Mouse (Mus musculus): ENCODE data around the gene Ssxb3. TPM values are rescaled to one million over a fixed set of nuclear protein-coding genes. Genes with fewer than 3 reads are reported as not detected.
"Not testable (repeated sequence)": the region's sequence is repeated elsewhere in the genome, so short reads cannot be mapped to it uniquely, and the experiment has no call there.

Ssxb3 gene
- total RNA-seq (2015) (not detected in 2 replicates), total RNA-seq (2017) (not detected in 2 replicates)

GRCm38 (mm10) chrX:8591716-8592115 is at the start of gene Ssxb3:
TSS of gene Ssxb3 (minus strand) at chrX:8591816.
- not testable (repeated sequence) for ATAC-seq (replicated peaks; ENCODE audit: poor library complexity)

- ATAC-seq (replicated peaks; ENCODE audit: poor library complexity) = not testable (repeated sequence)
These were observed 43.5 kb downstream of the Ssxb3 start, which contains the start of gene Ssxb6 for GRCm38 (mm10) chrX:8548155-8548554. TSS of gene Ssxb6 (minus strand) at chrX:8548255.

Other genes starting within 250 kb of the Ssxb3 start
- gene Ssxb9, start 224.8 kb downstream of the Ssxb3 start, total RNA-seq (2015) = not detected in 2 replicates
- not detected in 2 replicates for gene Ssxb9, start 224.8 kb downstream of the Ssxb3 start, total RNA-seq (2017)
- not detected in 2 replicates for gene Ssxb1, start 178.5 kb downstream of the Ssxb3 start, total RNA-seq (2015)
- not detected in 2 replicates for gene Ssxb1, start 178.5 kb downstream of the Ssxb3 start, total RNA-seq (2017)
- not detected in 2 replicates for gene Ssxb2, start 130.1 kb downstream of the Ssxb3 start, total RNA-seq (2015)
- not detected in 2 replicates for gene Ssxb2, start 130.1 kb downstream of the Ssxb3 start, total RNA-seq (2017)
- not detected in 2 replicates for gene Gm14459, start 66.9 kb downstream of the Ssxb3 start, total RNA-seq (2015)
- not detected in 2 replicates for gene Gm14459, start 66.9 kb downstream of the Ssxb3 start, total RNA-seq (2017)
- not detected in 2 replicates for gene Ssxb6, start 43.6 kb downstream of the Ssxb3 start, total RNA-seq (2015)
- not detected in 2 replicates for gene Ssxb6, start 43.6 kb downstream of the Ssxb3 start, total RNA-seq (2017)
- gene Ssxb8, start 99.0 kb upstream of the Ssxb3 start, total RNA-seq (2015) = not detected in 2 replicates
- not detected in 2 replicates for gene Ssxb8, start 99.0 kb upstream of the Ssxb3 start, total RNA-seq (2017)
- not detected in 2 replicates for gene Ssx9, start 156.6 kb upstream of the Ssxb3 start, total RNA-seq (2015)
- not detected in 2 replicates for gene Ssx9, start 156.6 kb upstream of the Ssxb3 start, total RNA-seq (2017)
- not detected in 2 replicates for gene Ssxb5, start 211.9 kb upstream of the Ssxb3 start, total RNA-seq (2015)
- not detected in 2 replicates for gene Ssxb5, start 211.9 kb upstream of the Ssxb3 start, total RNA-seq (2017)